Mouse (Mus musculus) liver, embryonic 12.5 days (tissue): ENCODE data around the gene Hapln2. TPM values are rescaled to one million over a fixed set of nuclear protein-coding genes. Genes with fewer than 3 reads are reported as not detected.

Source experiments
- ATAC-seq: fragments of 200-750 bp; cut with Nextera tagmentation; 2 replicates; pipeline ENCODE4 v1.8.0; 2017; ENCODE audit warnings: moderate number of reproducible peaks, mild to moderate bottlenecking, moderate library complexity
- H3K27ac ChIP-seq: fragments of 300-500 bp; sonication (generic); 2 replicates; pipeline ENCODE4 v1.5.1; 2016; ENCODE audit warnings: mild to moderate bottlenecking
- H3K27me3 ChIP-seq: fragments of 300-500 bp; sonication (generic); replicated peaks from 2 replicates; pipeline ENCODE4 v1.6.1; 2016; ENCODE audit warnings: mild to moderate bottlenecking, moderate library complexity
- H3K36me3 ChIP-seq: fragments of 300-500 bp; sonication (generic); 2 replicates; pipeline ENCODE4 v1.6.1; 2016; ENCODE audit warnings: mild to moderate bottlenecking, moderate library complexity
- H3K4me1 ChIP-seq: fragments of 300-500 bp; sonication (generic); 2 replicates; pipeline ENCODE4 v1.6.1; 2016
- H3K4me2 ChIP-seq: fragments of 300-500 bp; sonication (generic); 2 replicates; pipeline ENCODE4 v1.6.1; 2016; ENCODE audit warnings: mild to moderate bottlenecking, moderate library complexity
- H3K4me3 ChIP-seq: fragments of 300-500 bp; sonication (generic); 2 replicates; pipeline ENCODE4 v1.5.1; 2016; ENCODE audit warnings: mild to moderate bottlenecking, moderate library complexity
- H3K9ac ChIP-seq: fragments of 300-500 bp; sonication (generic); 2 replicates; pipeline ENCODE4 v1.6.1; 2016; ENCODE audit warnings: mild to moderate bottlenecking, moderate library complexity
- H3K9me3 ChIP-seq: fragments of 300-500 bp; sonication (generic); replicated peaks from 2 replicates; pipeline ENCODE4 v1.6.1; 2016; ENCODE audit warnings: mild to moderate bottlenecking, moderate library complexity
- WGBS: fragments of 180-500 bp; shearing (Covaris S2); methylation state at CpG from one replicate; pipeline ENCODE4 v1.1.7; 2016; ENCODE audit not compliant: insufficient replicate concordance; 5-methylcytosine and 5-hydroxymethylcytosine counted together
- polyA plus RNA-seq: library from polyadenylated mRNA; unstranded; fragments of >200 nt; fragmentation: Nextera tagmentation; extraction: Ambion mirVana; gene quantifications from 2 replicates; pipeline ENCODE4 v1.2.1, GENCODE M21; 2016

Hapln2 gene
- polyA plus RNA-seq, 1 experiment from 2014 or later, result not detected

- H3K9ac ChIP-seq, result no peak within 1 kb of the TSS
- WGBS, result 2% methylated on average over 39 of the region's 39 CpGs
Measured at GRCm38 (mm10) chr3:88000181-88000580, 27.2 kb downstream of the Hapln2 start, which contains the start of gene Bcan. TSS of gene Bcan (minus strand) at chr3:88000230.

GRCm38 (mm10) chr3:87999243-87999895, 28.0 kb downstream of the Hapln2 start:
- Histone ChIP-seq H3K9me3 (no peaks in the 10 kb centered on the region), H3K4me3 (peak overlapping the region; percentile 31; the same call in 1 of the 2 replicates), H3K4me2 (peak overlapping the region; percentile 53; the same call in 1 of the 2 replicates), H3K27me3 (peaks cover 100% of the 10 kb centered on the region), H3K36me3 (no peaks in the 10 kb centered on the region), H3K27ac (no peak overlapping the region), H3K9ac (no peak overlapping the region), H3K4me1 (peaks cover 16% of the 10 kb centered on the region)
- 3% methylated on average over 38 of the region's 38 CpGs for WGBS
- no peak for ATAC-seq

More at GRCm38 (mm10) chr3:88000181-88000580, 27.2 kb downstream of the Hapln2 start, which contains the start of gene Bcan:
- H3K27me3 ChIP-seq, result peaks cover 99% of the 10 kb centered on the region
- no peaks in the 10 kb centered on the region for H3K9me3 ChIP-seq
- H3K4me1 ChIP-seq, result peaks cover 16% of the 10 kb centered on the region
- peak within 1 kb of the TSS; percentile 53 for H3K4me2 ChIP-seq
- no peak for ATAC-seq
- no peak within 1 kb of the TSS for H3K27ac ChIP-seq
- no peaks in the 10 kb centered on the region for H3K36me3 ChIP-seq
- H3K4me3 ChIP-seq, result peak within 1 kb of the TSS; percentile 31

DNA sequence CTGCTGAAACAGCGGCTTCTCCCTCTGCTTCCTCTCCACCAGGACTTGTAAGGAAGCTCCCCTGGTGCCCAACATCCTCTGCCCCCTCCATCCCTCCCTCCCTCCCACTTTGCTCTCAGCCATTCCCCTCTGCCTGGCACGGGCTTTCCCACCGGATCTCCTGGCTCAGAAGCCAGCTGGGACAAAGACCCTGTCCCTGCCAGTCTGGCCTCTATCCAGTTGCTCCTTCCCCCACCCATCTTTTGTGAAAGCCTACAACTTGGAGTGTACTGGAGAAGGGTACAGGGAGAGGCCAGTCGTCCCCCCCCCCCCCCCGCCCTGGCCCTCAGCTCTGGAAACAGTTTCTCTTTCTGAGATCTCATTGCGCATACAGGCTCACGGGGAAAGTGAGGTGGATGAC, 28.6 kb downstream of the Hapln2 start:
- H3K9ac ChIP-seq, result no peak overlapping the region
- H3K4me1 ChIP-seq, result peaks cover 16% of the 10 kb centered on the region
- no peak overlapping the region for H3K4me3 ChIP-seq
- no peaks in the 10 kb centered on the region for H3K36me3 ChIP-seq
- WGBS, result 7% methylated on average over 7 of the region's 7 CpGs
- no peak overlapping the region for H3K4me2 ChIP-seq
- ATAC-seq, result no peak
- H3K27ac ChIP-seq, result no peak overlapping the region
- H3K27me3 ChIP-seq, result peaks cover 100% of the 10 kb centered on the region
- H3K9me3 ChIP-seq, result no peaks in the 10 kb centered on the region

GRCm38 (mm10) chr3:87996971-87997614, 30.3 kb downstream of the Hapln2 start:
- peak overlapping the region; percentile 33 for H3K4me3 ChIP-seq
- H3K9me3 ChIP-seq, result no peaks in the 10 kb centered on the region
- H3K27ac ChIP-seq, result no peak overlapping the region
- peaks cover 16% of the 10 kb centered on the region for H3K4me1 ChIP-seq
- peaks cover 100% of the 10 kb centered on the region for H3K27me3 ChIP-seq
- WGBS, result 1% methylated on average over 49 of the region's 49 CpGs
- peak overlapping the region; percentile 58 for H3K4me2 ChIP-seq
- H3K36me3 ChIP-seq, result no peaks in the 10 kb centered on the region
- H3K9ac ChIP-seq, result no peak overlapping the region
- ATAC-seq, result no peak

DNA sequence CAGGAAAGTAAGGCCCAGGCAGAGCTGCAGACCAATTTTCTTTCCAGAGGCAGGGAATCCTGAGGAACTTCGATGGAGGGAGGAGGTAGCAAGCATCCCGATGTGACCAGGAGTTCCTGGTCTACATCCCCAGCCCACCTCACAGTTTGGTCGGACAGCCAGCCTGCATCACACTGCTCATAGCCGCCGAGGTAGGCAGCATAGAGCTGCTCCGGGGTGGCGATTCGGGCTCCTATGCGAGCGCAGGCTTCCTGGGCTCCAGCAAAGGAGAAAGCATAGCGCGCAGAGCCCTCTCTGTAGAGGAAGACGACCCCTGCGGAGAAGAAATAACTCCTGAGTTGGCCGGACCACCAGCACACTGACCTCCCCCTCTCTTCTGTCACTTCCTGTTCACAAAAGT, 31.0 kb downstream of the Hapln2 start:
- 4% methylated on average over 15 of the region's 15 CpGs for WGBS
- peaks cover 16% of the 10 kb centered on the region for H3K4me1 ChIP-seq
- H3K4me2 ChIP-seq, result no peak overlapping the region
- no peaks in the 10 kb centered on the region for H3K9me3 ChIP-seq
- no peak overlapping the region for H3K27ac ChIP-seq
- peak overlapping the region; percentile 33; the same call in 1 of the 2 replicates for H3K4me3 ChIP-seq
- H3K36me3 ChIP-seq, result no peaks in the 10 kb centered on the region
- peaks cover 100% of the 10 kb centered on the region for H3K27me3 ChIP-seq
- no peak for ATAC-seq
- H3K9ac ChIP-seq, result no peak overlapping the region

DNA sequence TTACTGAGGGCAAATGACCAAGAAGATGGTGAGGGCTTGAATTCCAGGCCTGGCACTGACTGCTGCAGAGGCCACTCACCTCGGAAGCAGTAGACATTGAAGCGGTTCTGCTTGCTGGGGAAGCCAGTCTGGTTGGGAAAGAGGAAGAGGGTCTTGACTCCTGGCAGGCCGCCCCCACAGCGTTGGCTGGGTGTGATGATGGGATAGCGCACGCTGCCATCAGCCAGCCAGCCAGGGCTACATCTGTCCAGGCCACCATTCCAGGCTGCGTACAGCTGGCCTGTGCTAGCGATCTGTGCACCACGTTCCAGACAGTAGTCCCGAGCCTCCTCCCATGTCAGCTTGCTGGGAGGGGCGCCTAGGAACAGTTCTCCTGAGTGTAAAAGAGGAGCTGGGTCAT, 32.1 kb downstream of the Hapln2 start:
- H3K4me2 ChIP-seq, result no peak overlapping the region
- no peak overlapping the region for H3K4me3 ChIP-seq
- H3K36me3 ChIP-seq, result no peaks in the 10 kb centered on the region
- peaks cover 100% of the 10 kb centered on the region for H3K27me3 ChIP-seq
- no peak overlapping the region for H3K9ac ChIP-seq
- H3K9me3 ChIP-seq, result no peaks in the 10 kb centered on the region
- H3K4me1 ChIP-seq, result peaks cover 16% of the 10 kb centered on the region
- ATAC-seq, result no peak
- 22% methylated on average over 11 of the region's 11 CpGs for WGBS
- H3K27ac ChIP-seq, result no peak overlapping the region

GRCm38 (mm10) chr3:87993436-87993835, 33.9 kb downstream of the Hapln2 start:
- no peak overlapping the region for H3K4me2 ChIP-seq
- H3K27me3 ChIP-seq, result peaks cover 100% of the 10 kb centered on the region
- H3K4me3 ChIP-seq, result no peak overlapping the region
- H3K27ac ChIP-seq, result no peak overlapping the region
- ATAC-seq, result no peak
- H3K36me3 ChIP-seq, result no peaks in the 10 kb centered on the region
- H3K9me3 ChIP-seq, result no peaks in the 10 kb centered on the region
- WGBS, result 2% methylated on average over 4 of the region's 6 CpGs
- H3K9ac ChIP-seq, result no peak overlapping the region
- peaks cover 11% of the 10 kb centered on the region for H3K4me1 ChIP-seq

DNA sequence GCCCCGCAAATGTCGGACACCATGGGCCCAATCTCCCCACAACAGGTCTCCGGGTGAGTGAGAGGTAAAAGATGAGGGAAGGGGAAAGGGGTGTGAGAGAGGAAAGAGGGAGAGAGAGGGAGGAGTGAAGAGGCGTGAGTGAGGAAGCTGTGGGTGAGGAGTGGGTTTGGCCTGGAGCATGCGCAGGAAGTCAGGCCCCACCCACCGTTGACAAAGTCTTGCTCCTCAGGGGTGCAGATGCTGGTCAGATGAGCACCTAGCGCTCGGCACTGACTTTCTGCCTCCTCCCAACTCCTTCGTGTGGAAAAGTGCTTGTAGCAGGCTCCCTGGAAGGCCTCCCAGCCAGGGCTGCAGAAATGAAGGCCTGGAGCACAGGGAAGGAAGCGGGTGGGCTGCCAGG, 37.4 kb downstream of the Hapln2 start:
- Histone ChIP-seq H3K4me1 (peaks cover 36% of the 10 kb centered on the region), H3K4me3 (no peak overlapping the region), H3K9me3 (no peaks in the 10 kb centered on the region), H3K36me3 (no peaks in the 10 kb centered on the region), H3K27ac (no peak overlapping the region), H3K27me3 (peaks cover 91% of the 10 kb centered on the region), H3K4me2 (no peak overlapping the region), H3K9ac (no peak overlapping the region)
- no peak for ATAC-seq
- 35% methylated on average over 10 of the region's 10 CpGs for WGBS

GRCm38 (mm10) chr3:87988068-87988467, 39.3 kb downstream of the Hapln2 start:
- Histone ChIP-seq H3K36me3 (no peaks in the 10 kb centered on the region), H3K4me2 (peak overlapping the region; percentile 79), H3K9me3 (no peaks in the 10 kb centered on the region), H3K27me3 (peaks cover 81% of the 10 kb centered on the region), H3K9ac (peak overlapping the region; percentile 25), H3K4me3 (peak overlapping the region; percentile 49), H3K4me1 (peaks cover 51% of the 10 kb centered on the region), H3K27ac (peak overlapping the region; percentile 20; the same call in 1 of the 2 replicates)
- WGBS, result 11% methylated on average over 15 of the region's 15 CpGs
- ATAC-seq, result peak; percentile 4; the same call in 1 of the 2 replicates

DNA sequence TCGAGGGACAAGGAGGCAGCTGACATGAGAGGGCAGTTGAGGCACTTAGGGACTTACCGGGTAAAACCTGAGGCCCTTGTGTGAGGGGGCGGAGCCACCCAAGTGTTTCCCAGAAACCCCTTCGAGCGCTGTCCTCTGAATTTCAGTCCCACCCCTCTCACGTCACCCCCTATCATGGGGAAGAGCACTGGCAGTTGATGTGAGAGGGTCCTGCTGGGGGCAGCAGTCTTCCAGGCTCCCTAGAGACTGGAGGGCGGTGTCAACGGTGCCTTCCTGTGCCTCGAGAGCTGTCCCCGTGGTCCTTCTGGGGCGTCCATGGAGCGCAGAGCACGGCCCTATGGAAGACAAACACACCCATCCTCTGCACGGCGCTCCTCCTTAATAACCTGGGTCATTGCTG, 39.8 kb downstream of the Hapln2 start:
- peak overlapping the region; percentile 25 for H3K9ac ChIP-seq
- peak overlapping the region; percentile 79 for H3K4me2 ChIP-seq
- peak; percentile 64 for ATAC-seq
- peak overlapping the region; percentile 20; the same call in 1 of the 2 replicates for H3K27ac ChIP-seq
- WGBS, result 1% methylated on average over 15 of the region's 15 CpGs
- peaks cover 55% of the 10 kb centered on the region for H3K4me1 ChIP-seq
- H3K4me3 ChIP-seq, result peak overlapping the region; percentile 49
- H3K9me3 ChIP-seq, result no peaks in the 10 kb centered on the region
- H3K27me3 ChIP-seq, result peaks cover 77% of the 10 kb centered on the region
- H3K36me3 ChIP-seq, result no peaks in the 10 kb centered on the region

GRCm38 (mm10) chr3:87986868-87987267, 40.5 kb downstream of the Hapln2 start:
- Histone ChIP-seq H3K36me3 (no peaks in the 10 kb centered on the region), H3K4me1 (peaks cover 63% of the 10 kb centered on the region), H3K9me3 (no peaks in the 10 kb centered on the region), H3K27ac (0 out of 2 replicates have a peak overlapping the region, but pooled peaks have one; percentile 14), H3K27me3 (peaks cover 74% of the 10 kb centered on the region), H3K9ac (peak overlapping the region; percentile 31; the same call in 1 of the 2 replicates), H3K4me3 (peak overlapping the region; percentile 49), H3K4me2 (peak overlapping the region; percentile 79)
- ATAC-seq, result peak; percentile 71
- WGBS, result under 1% methylated on average over 17 of the region's 17 CpGs
